Mouse (Mus musculus) kidney, postnatal 0 days (tissue): ENCODE results near the gene Tcte2. TPM values are rescaled to one million over a fixed set of nuclear protein-coding genes. Genes with fewer than 3 reads are reported as not detected.
A peak's percentile ranks its signal among the peaks of the same experiment; 100 is the strongest.

ENCODE experiments used
- ATAC-seq: fragments of 200-750 bp; cut with Nextera tagmentation; replicated peaks from 2 replicates; pipeline ENCODE4 v1.8.0; 2017; ENCODE audit warnings: low read depth, moderate number of reproducible peaks, moderate TSS enrichment, moderate library complexity; ENCODE audit not compliant: low FRiP score
- DNase-seq: peaks from one replicate; pipeline ENCODE4 v3.0.0-alpha.2; 2016; ENCODE audit warnings: low spot score
- H3K27ac ChIP-seq: fragments of 300-500 bp; sonication (generic); 2 replicates; pipeline ENCODE4 v1.5.1; 2014; ENCODE audit warnings: mild to moderate bottlenecking
- H3K27me3 ChIP-seq: fragments of 300-500 bp; sonication (generic); 2 replicates; pipeline ENCODE4 v1.6.1; 2014; ENCODE audit warnings: low read length, mixed read lengths; ENCODE audit not compliant: insufficient read depth
- H3K36me3 ChIP-seq: fragments of 300-500 bp; sonication (generic); 2 replicates; pipeline ENCODE4 v1.6.1; 2014; ENCODE audit warnings: low read length, mixed read lengths; ENCODE audit not compliant: insufficient read depth
- H3K4me1 ChIP-seq: fragments of 300-500 bp; sonication (generic); replicated peaks from 2 replicates; pipeline ENCODE4 v1.6.1; 2014; ENCODE audit warnings: antibody characterized with exemption, low read length, mixed read lengths; ENCODE audit not compliant: insufficient read depth
- H3K4me2 ChIP-seq: fragments of 300-500 bp; sonication (generic); 2 replicates; pipeline ENCODE4 v1.6.1; 2014; ENCODE audit warnings: mild to moderate bottlenecking, low read length, moderate library complexity, mixed read lengths
- H3K4me3 ChIP-seq: fragments of 300-500 bp; sonication (generic); replicated peaks from 2 replicates; pipeline ENCODE4 v1.5.1; 2014; ENCODE audit warnings: low read depth, low read length
- H3K9ac ChIP-seq: fragments of 300-500 bp; sonication (generic); 2 replicates; pipeline ENCODE4 v1.6.1; 2014; ENCODE audit warnings: low read depth, low read length
- H3K9me3 ChIP-seq: fragments of 300-500 bp; sonication (generic); replicated peaks from 2 replicates; pipeline ENCODE4 v1.6.1; 2016; ENCODE audit warnings: low read length, inconsistent platforms, mixed read lengths
- CTCF ChIP-seq: IDR thresholded peaks from 2 replicates; pipeline ENCODE4 v1.5.1; 2016; ENCODE audit warnings: antibody characterized with exemption, low read depth, mild to moderate bottlenecking, moderate library complexity
- WGBS: fragments of 180-500 bp; shearing (Covaris S2); extraction: QIAGEN DNeasy Blood & Tissue Kit; methylation state at CpG from one replicate; pipeline ENCODE4 v1.1.7; 2014; 5-methylcytosine and 5-hydroxymethylcytosine counted together
- polyA plus RNA-seq: library from polyadenylated mRNA; unstranded; fragments of >200 nt; fragmentation: Nextera tagmentation; extraction: Ambion mirVana; gene quantifications from 2 replicates; pipeline ENCODE4 v1.2.1, GENCODE M21; 2015

The Tcte2 gene
- polyA plus RNA-seq, 1 experiment from 2014 or later = 4.1 TPM

DNA sequence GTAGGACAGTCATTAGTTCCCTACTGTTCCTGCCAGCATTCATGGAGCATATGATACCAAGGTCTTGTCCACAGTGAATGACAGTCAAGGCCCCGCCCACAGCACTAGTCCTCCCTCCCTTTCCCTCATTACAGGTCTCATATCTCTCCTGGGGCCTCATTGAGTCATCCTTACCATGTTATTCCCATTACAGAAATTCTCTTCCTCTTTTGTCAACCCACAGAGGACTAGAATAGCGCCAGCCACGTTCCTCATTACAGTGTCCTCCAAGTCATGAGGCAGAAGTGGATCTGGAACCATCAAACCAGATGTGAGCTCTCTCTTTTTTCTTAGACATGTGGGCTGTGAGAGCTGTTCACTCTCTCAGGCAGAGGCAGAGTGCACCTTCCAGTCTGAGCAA, 76.0 kb downstream of the Tcte2 start:
- H3K4me3 ChIP-seq = no peak overlapping the region
- H3K4me2 ChIP-seq = no peak overlapping the region
- ATAC-seq (no peak), DNase-seq (no peak)
- no peaks in the 10 kb centered on the region for H3K36me3 ChIP-seq
- peaks cover 7% of the 10 kb centered on the region; the same call in 1 of the 2 replicates for H3K4me1 ChIP-seq
- H3K9me3 ChIP-seq = no peaks in the 10 kb centered on the region
- WGBS = 94% methylated on average over 3 of the region's 3 CpGs
- no peak overlapping the region for H3K27ac ChIP-seq
- no peaks in the 10 kb centered on the region for H3K27me3 ChIP-seq
- no peak overlapping the region for H3K9ac ChIP-seq
- TF ChIP-seq CTCF = no peak

- no peak for DNase-seq
- whole genome bisulfite sequencing = 67% methylated on average over 7 of the region's 7 CpGs
- H3K36me3 ChIP-seq = no peaks in the 10 kb centered on the region
- no peaks in the 10 kb centered on the region for H3K27me3 ChIP-seq
- no peak for TF ChIP-seq CTCF
- no peak overlapping the region for H3K4me2 ChIP-seq
- H3K4me3 ChIP-seq = no peak overlapping the region
- H3K27ac ChIP-seq = no peak overlapping the region
- ATAC-seq = no peak
- H3K9ac ChIP-seq = no peak overlapping the region
- H3K4me1 ChIP-seq = peaks cover 7% of the 10 kb centered on the region; the same call in 1 of the 2 replicates
- no peaks in the 10 kb centered on the region for H3K9me3 ChIP-seq
Measured at GRCm38 (mm10) chr17:13684256-13684655, 77.4 kb downstream of the Tcte2 start.

GRCm38 (mm10) chr17:13683411-13684174, 78.0 kb downstream of the Tcte2 start:
- DNase-seq = peak; percentile 86
- H3K36me3 ChIP-seq = no peaks in the 10 kb centered on the region
- 27% methylated on average over 15 of the region's 15 CpGs for WGBS

GRCm38 (mm10) chr17:13683027-13683410, 78.6 kb downstream of the Tcte2 start:
- ATAC-seq = no peak
- no peak for TF ChIP-seq CTCF
- Histone ChIP-seq H3K9me3 (no peaks in the 10 kb centered on the region), H3K36me3 (no peaks in the 10 kb centered on the region), H3K4me3 (peak overlapping the region; percentile 8; the same call in 1 of the 2 replicates), H3K27ac (peak overlapping the region; percentile 83), H3K27me3 (no peaks in the 10 kb centered on the region), H3K4me1 (peaks cover 7% of the 10 kb centered on the region; the same call in 1 of the 2 replicates), H3K9ac (peak overlapping the region; percentile 35; the same call in 1 of the 2 replicates), H3K4me2 (peak overlapping the region; percentile 41)
- 42% methylated on average over 4 of the region's 4 CpGs for WGBS
- DNase-seq = no peak

More at GRCm38 (mm10) chr17:13683411-13684174, 78.0 kb downstream of the Tcte2 start:
- Histone ChIP-seq H3K27me3 (no peaks in the 10 kb centered on the region), H3K4me3 (peak overlapping the region; percentile 8; the same call in 1 of the 2 replicates), H3K9ac (peak overlapping the region; percentile 35; the same call in 1 of the 2 replicates), H3K9me3 (no peaks in the 10 kb centered on the region), H3K27ac (peak overlapping the region; percentile 83), H3K4me1 (peaks cover 7% of the 10 kb centered on the region; the same call in 1 of the 2 replicates), H3K4me2 (peak overlapping the region; percentile 41)
- no peak for TF ChIP-seq CTCF
- peak; percentile 63 for ATAC-seq

GRCm38 (mm10) chr17:13682378-13683026, 79.1 kb downstream of the Tcte2 start:
- no peaks in the 10 kb centered on the region for H3K36me3 ChIP-seq
- DNase-seq = no peak

GRCm38 (mm10) chr17:13681686-13682085, 79.9 kb downstream of the Tcte2 start:
- no peak overlapping the region for H3K27ac ChIP-seq
- H3K36me3 ChIP-seq = no peaks in the 10 kb centered on the region
- H3K4me2 ChIP-seq = 0 out of 2 replicates have a peak overlapping the region, but pooled peaks have one; percentile 41
- H3K9ac ChIP-seq = no peak overlapping the region
- H3K9me3 ChIP-seq = no peaks in the 10 kb centered on the region
- WGBS = 94% methylated on average over 5 of the region's 6 CpGs
- ATAC-seq = 0 out of 2 replicates have a peak, but pooled peaks have one; percentile 15
- peak; percentile 55 for TF ChIP-seq CTCF
- no peaks in the 10 kb centered on the region for H3K27me3 ChIP-seq
- no peak overlapping the region for H3K4me3 ChIP-seq
- H3K4me1 ChIP-seq = peaks cover 7% of the 10 kb centered on the region; the same call in 1 of the 2 replicates
- DNase-seq = no peak

More at GRCm38 (mm10) chr17:13682378-13683026, 79.1 kb downstream of the Tcte2 start:
- peaks cover 7% of the 10 kb centered on the region; the same call in 1 of the 2 replicates for H3K4me1 ChIP-seq
- H3K9ac ChIP-seq = 0 out of 2 replicates have a peak overlapping the region, but pooled peaks have one; percentile 35
- H3K4me3 ChIP-seq = peak overlapping the region; percentile 8; the same call in 1 of the 2 replicates
- peak overlapping the region; percentile 83 for H3K27ac ChIP-seq
- WGBS = 49% methylated on average over 9 of the region's 9 CpGs
- TF ChIP-seq CTCF = no peak
- H3K27me3 ChIP-seq = no peaks in the 10 kb centered on the region
- H3K9me3 ChIP-seq = no peaks in the 10 kb centered on the region
- 0 out of 2 replicates have a peak, but pooled peaks have one; percentile 19 for ATAC-seq
- peak overlapping the region; percentile 41 for H3K4me2 ChIP-seq
